Mouse (Mus musculus): ENCODE data around the gene Nipsnap2.
"Not testable (repeated sequence)": the region's sequence is repeated elsewhere in the genome, so short reads cannot be mapped to it uniquely, and the experiment has no call there.

Gene Nipsnap2

GRCm38 (mm10) chr5:129759929-129760480, 35.1 kb downstream of the Nipsnap2 start:
- no peak for DNase-seq (ENCODE audit: low read depth in 1 of 2, low spot score in 2 of 2)

GRCm38 (mm10) chr5:129761865-129762540, 37.1 kb downstream of the Nipsnap2 start:
- no peak for DNase-seq (ENCODE audit: low read depth in 1 of 2, low spot score in 2 of 2)

GRCm38 (mm10) chr5:129770443-129771355, 45.8 kb downstream of the Nipsnap2 start:
- no peak for DNase-seq (ENCODE audit: low read depth in 1 of 2, low spot score in 2 of 2)

- no peak for DNase-seq (ENCODE audit: low read depth in 1 of 2, low spot score in 2 of 2)
These were observed 47.6 kb downstream of the Nipsnap2 start for GRCm38 (mm10) chr5:129772433-129772832.

- DNase-seq (ENCODE audit: low read depth in 1 of 2, low spot score in 2 of 2) = not testable (repeated sequence)
These were observed 48.5 kb downstream of the Nipsnap2 start for GRCm38 (mm10) chr5:129773330-129773729.

- no peak for DNase-seq (ENCODE audit: low read depth in 1 of 2, low spot score in 2 of 2)
These were observed 49.8 kb downstream of the Nipsnap2 start for GRCm38 (mm10) chr5:129774661-129775060.

- no peak for DNase-seq (ENCODE audit: low read depth in 1 of 2, low spot score in 2 of 2)
These were observed 53.6 kb downstream of the Nipsnap2 start for GRCm38 (mm10) chr5:129778348-129778995.

- peak in 1 of 2 experiments; percentile 3 for DNase-seq (ENCODE audit: low read depth in 1 of 2, low spot score in 2 of 2)
These were observed 54.3 kb downstream of the Nipsnap2 start for GRCm38 (mm10) chr5:129778996-129779716.

- no peak for DNase-seq (ENCODE audit: low read depth in 1 of 2, low spot score in 2 of 2)
These were observed 55.3 kb downstream of the Nipsnap2 start for GRCm38 (mm10) chr5:129780131-129780530.

- DNase-seq (ENCODE audit: low read depth in 1 of 2, low spot score in 2 of 2) = no peak
These were observed 57.3 kb downstream of the Nipsnap2 start for GRCm38 (mm10) chr5:129782211-129782610.

GRCm38 (mm10) chr5:129785235-129785870, 60.5 kb downstream of the Nipsnap2 start:
- no peak for DNase-seq (ENCODE audit: low read depth in 1 of 2, low spot score in 2 of 2)

GRCm38 (mm10) chr5:129786161-129786560, 61.3 kb downstream of the Nipsnap2 start:
- DNase-seq (ENCODE audit: low read depth in 1 of 2, low spot score in 2 of 2) = no peak

- peak; percentile 75 to 95 for DNase-seq (ENCODE audit: low read depth in 1 of 2, low spot score in 2 of 2)
These were observed 62.2 kb downstream of the Nipsnap2 start, which contains the start of gene Psph for GRCm38 (mm10) chr5:129786818-129787790. Psph (minus strand) TSS chr5:129787449.

- DNase-seq (ENCODE audit: low read depth in 1 of 2, low spot score in 2 of 2) = no peak
These were observed 63.1 kb downstream of the Nipsnap2 start for GRCm38 (mm10) chr5:129787818-129788593.

GRCm38 (mm10) chr5:129790591-129790990, 65.7 kb downstream of the Nipsnap2 start:
- not testable (repeated sequence) for DNase-seq (ENCODE audit: low read depth in 1 of 2, low spot score in 2 of 2)
